Mouse (Mus musculus) heart, embryonic 15.5 days (tissue): ENCODE results near the gene Gmppa. TPM values are rescaled to one million over a fixed set of nuclear protein-coding genes. Genes with fewer than 3 reads are reported as not detected.
A peak's percentile ranks its signal among the peaks of the same experiment; 100 is the strongest.

ENCODE experiments used
- ATAC-seq: fragments of 200-750 bp; cut with Nextera tagmentation; replicated peaks from 2 replicates; pipeline ENCODE4 v1.8.0; 2017; ENCODE audit warnings: low read depth, moderate TSS enrichment; ENCODE audit not compliant: insufficient number of reproducible peaks, insufficient read depth, low FRiP score
- H3K27ac ChIP-seq: fragments of 300-500 bp; sonication (generic); 2 replicates; pipeline ENCODE4 v1.5.1; 2015; ENCODE audit warnings: mild to moderate bottlenecking, inconsistent platforms
- H3K27me3 ChIP-seq: fragments of 300-500 bp; sonication (generic); 2 replicates; pipeline ENCODE4 v1.6.1; 2015; ENCODE audit warnings: inconsistent platforms
- H3K36me3 ChIP-seq: fragments of 300-500 bp; sonication (generic); 2 replicates; pipeline ENCODE4 v1.6.1; 2015; ENCODE audit warnings: mild to moderate bottlenecking, inconsistent platforms
- H3K4me1 ChIP-seq: fragments of 300-500 bp; sonication (generic); replicated peaks from 2 replicates; pipeline ENCODE4 v1.6.1; 2015; ENCODE audit warnings: inconsistent platforms
- H3K4me2 ChIP-seq: fragments of 300-500 bp; sonication (generic); 2 replicates; pipeline ENCODE4 v1.6.1; 2015; ENCODE audit warnings: inconsistent platforms, mild to moderate bottlenecking, moderate library complexity
- H3K4me3 ChIP-seq: fragments of 300-500 bp; sonication (generic); 2 replicates; pipeline ENCODE4 v1.5.1; 2015; ENCODE audit warnings: mild to moderate bottlenecking, inconsistent platforms
- H3K9ac ChIP-seq: fragments of 300-500 bp; sonication (generic); 2 replicates; pipeline ENCODE4 v1.6.1; 2015; ENCODE audit warnings: mild to moderate bottlenecking, inconsistent platforms
- H3K9me3 ChIP-seq: fragments of 300-500 bp; sonication (generic); replicated peaks from 2 replicates; pipeline ENCODE4 v1.6.1; 2016; ENCODE audit warnings: inconsistent platforms
- WGBS: fragments of 180-500 bp; shearing (Covaris S2); methylation state at CpG from one replicate; pipeline ENCODE4 v1.1.7; 2015; ENCODE audit warnings: mixed read lengths; 5-methylcytosine and 5-hydroxymethylcytosine counted together
- polyA plus RNA-seq: library from polyadenylated mRNA; unstranded; fragments of >200 nt; fragmentation: Nextera tagmentation; extraction: Ambion mirVana; gene quantifications from 2 replicates; pipeline ENCODE4 v1.2.1, GENCODE M21; 2015

The Gmppa gene
- polyA plus RNA-seq, 1 experiment from 2014 or later, result 63.9 TPM

- no peak for ATAC-seq
These were observed 21.2 kb downstream of the Gmppa start for GRCm38 (mm10) chr1:75456746-75457564.

GRCm38 (mm10) chr1:75457710-75458024, 21.9 kb downstream of the Gmppa start:
- Histone ChIP-seq H3K27ac (peak overlapping the region; percentile 60; the same call in 1 of the 2 replicates), H3K9me3 (no peaks in the 10 kb centered on the region), H3K4me1 (peaks cover 26% of the 10 kb centered on the region), H3K4me2 (peak overlapping the region; percentile 71), H3K36me3 (no peaks in the 10 kb centered on the region), H3K27me3 (peaks cover 58% of the 10 kb centered on the region), H3K9ac (no peak overlapping the region), H3K4me3 (no peak overlapping the region)
- ATAC-seq, result no peak
- WGBS, result 4% methylated on average over 8 of the region's 10 CpGs

More at GRCm38 (mm10) chr1:75456746-75457564, 21.2 kb downstream of the Gmppa start:
- Histone ChIP-seq H3K4me3 (no peak overlapping the region), H3K9me3 (no peaks in the 10 kb centered on the region), H3K4me2 (no peak overlapping the region), H3K9ac (no peak overlapping the region), H3K27me3 (peaks cover 65% of the 10 kb centered on the region), H3K36me3 (no peaks in the 10 kb centered on the region), H3K27ac (no peak overlapping the region), H3K4me1 (peaks cover 26% of the 10 kb centered on the region)
- WGBS, result 15% methylated on average over 13 of the region's 14 CpGs

- 2% methylated on average over 42 of the region's 42 CpGs for WGBS
- Histone ChIP-seq H3K4me3 (peak overlapping the region; percentile 45), H3K4me1 (peaks cover 28% of the 10 kb centered on the region), H3K4me2 (peak overlapping the region; percentile 71), H3K27me3 (peaks cover 53% of the 10 kb centered on the region), H3K27ac (peak overlapping the region; percentile 60), H3K9ac (peak overlapping the region; percentile 47), H3K36me3 (no peaks in the 10 kb centered on the region), H3K9me3 (no peaks in the 10 kb centered on the region)
- peak; percentile 74 for ATAC-seq
These were observed 22.5 kb downstream of the Gmppa start for GRCm38 (mm10) chr1:75458025-75458788.

- H3K9ac ChIP-seq, result peak overlapping the region; percentile 47; the same call in 1 of the 2 replicates
- 12% methylated on average over 23 of the region's 23 CpGs for WGBS
- peaks cover 54% of the 10 kb centered on the region for H3K27me3 ChIP-seq
- peak overlapping the region; percentile 71 for H3K4me2 ChIP-seq
- no peak for ATAC-seq
- no peaks in the 10 kb centered on the region for H3K9me3 ChIP-seq
- peaks cover 35% of the 10 kb centered on the region for H3K4me1 ChIP-seq
- no peaks in the 10 kb centered on the region for H3K36me3 ChIP-seq
- H3K27ac ChIP-seq, result peak overlapping the region; percentile 60
- peak overlapping the region; percentile 45 for H3K4me3 ChIP-seq
These were observed 23.3 kb downstream of the Gmppa start for GRCm38 (mm10) chr1:75458789-75459684.

GRCm38 (mm10) chr1:75460297-75460696, 24.6 kb downstream of the Gmppa start:
- ATAC-seq, result no peak
- peaks cover 40% of the 10 kb centered on the region for H3K4me1 ChIP-seq
- no peaks in the 10 kb centered on the region for H3K36me3 ChIP-seq
- H3K9ac ChIP-seq, result no peak overlapping the region
- H3K4me3 ChIP-seq, result no peak overlapping the region
- 34% methylated on average over 7 of the region's 7 CpGs for WGBS
- H3K27ac ChIP-seq, result no peak overlapping the region
- H3K9me3 ChIP-seq, result no peaks in the 10 kb centered on the region
- peaks cover 55% of the 10 kb centered on the region for H3K27me3 ChIP-seq
- no peak overlapping the region for H3K4me2 ChIP-seq

- peaks cover 47% of the 10 kb centered on the region for H3K27me3 ChIP-seq
- H3K4me1 ChIP-seq, result peaks cover 38% of the 10 kb centered on the region
- H3K4me2 ChIP-seq, result no peak overlapping the region
- H3K4me3 ChIP-seq, result no peak overlapping the region
- H3K9me3 ChIP-seq, result no peaks in the 10 kb centered on the region
- H3K27ac ChIP-seq, result no peak overlapping the region
- 45% methylated on average over 1 of the region's 1 CpGs for WGBS
- H3K9ac ChIP-seq, result no peak overlapping the region
- no peaks in the 10 kb centered on the region for H3K36me3 ChIP-seq
- no peak for ATAC-seq
These were observed 26.9 kb downstream of the Gmppa start for GRCm38 (mm10) chr1:75462636-75463035.

GRCm38 (mm10) chr1:75463652-75464204, 28.0 kb downstream of the Gmppa start:
- no peak for ATAC-seq
- H3K9me3 ChIP-seq, result no peaks in the 10 kb centered on the region
- no peak overlapping the region for H3K4me2 ChIP-seq
- WGBS, result 56% methylated on average over 5 of the region's 5 CpGs
- no peak overlapping the region for H3K27ac ChIP-seq
- H3K4me1 ChIP-seq, result peaks cover 27% of the 10 kb centered on the region
- 0 out of 2 replicates have a peak overlapping the region, but pooled peaks have one; percentile 21 for H3K9ac ChIP-seq
- peaks cover 45% of the 10 kb centered on the region for H3K27me3 ChIP-seq
- no peaks in the 10 kb centered on the region for H3K36me3 ChIP-seq
- H3K4me3 ChIP-seq, result no peak overlapping the region

- H3K4me2 ChIP-seq, result peak overlapping the region; percentile 20; the same call in 1 of the 2 replicates
- peak overlapping the region; percentile 38; the same call in 1 of the 2 replicates for H3K9ac ChIP-seq
- peaks cover 75% of the 10 kb centered on the region for H3K27me3 ChIP-seq
- WGBS, result 8% methylated on average over 14 of the region's 14 CpGs
- no peaks in the 10 kb centered on the region for H3K9me3 ChIP-seq
- peak; percentile 50; the same call in 1 of the 2 replicates for ATAC-seq
- no peak overlapping the region for H3K27ac ChIP-seq
- no peak overlapping the region for H3K4me3 ChIP-seq
- H3K4me1 ChIP-seq, result peaks cover 20% of the 10 kb centered on the region
- no peaks in the 10 kb centered on the region for H3K36me3 ChIP-seq
These were observed 31.6 kb downstream of the Gmppa start for GRCm38 (mm10) chr1:75467215-75467927.

- no peak overlapping the region for H3K4me2 ChIP-seq
- H3K9me3 ChIP-seq, result no peaks in the 10 kb centered on the region
- no peak overlapping the region for H3K4me3 ChIP-seq
- peaks cover 79% of the 10 kb centered on the region for H3K27me3 ChIP-seq
- no peak overlapping the region for H3K9ac ChIP-seq
- peaks cover 7% of the 10 kb centered on the region for H3K4me1 ChIP-seq
- ATAC-seq, result no peak
- H3K27ac ChIP-seq, result no peak overlapping the region
- 74% methylated on average over 17 of the region's 17 CpGs for WGBS
- peaks cover 3% of the 10 kb centered on the region for H3K36me3 ChIP-seq
These were observed 33.6 kb downstream of the Gmppa start for GRCm38 (mm10) chr1:75469287-75469825.

GRCm38 (mm10) chr1:75476441-75476840, 40.7 kb downstream of the Gmppa start:
- Histone ChIP-seq H3K9ac (no peak overlapping the region), H3K27ac (no peak overlapping the region), H3K4me3 (no peak overlapping the region), H3K4me2 (no peak overlapping the region), H3K4me1 (peaks cover 28% of the 10 kb centered on the region), H3K9me3 (no peaks in the 10 kb centered on the region), H3K27me3 (peaks cover 71% of the 10 kb centered on the region), H3K36me3 (peaks cover 22% of the 10 kb centered on the region)
- no peak for ATAC-seq
- WGBS, result 93% methylated on average over 11 of the region's 11 CpGs
